Mouse (Mus musculus) G1E-ER4 (cell line): ENCODE results near the gene Esr1. TPM values are rescaled to one million over a fixed set of nuclear protein-coding genes. Genes with fewer than 3 reads are reported as not detected.

Experiments used
- GATA1 ChIP-seq: IDR thresholded peaks from one replicate; pipeline ENCODE4 v1.8.0; 2012; ENCODE audit warnings: low read length, inconsistent platforms
- polyA plus RNA-seq: library from polyadenylated mRNA; stranded (reverse); fragments of >175 nt; gene quantifications from 2 replicates; pipeline ENCODE4 v1.2.3, GENCODE M21; 2012

Gene Esr1
- polyA plus RNA-seq, 1 experiment = not detected

- TF ChIP-seq GATA1 = no peak
Observed at GRCm38 (mm10) chr10:4646074-4646473, 34.7 kb downstream of the Esr1 start.

DNA sequence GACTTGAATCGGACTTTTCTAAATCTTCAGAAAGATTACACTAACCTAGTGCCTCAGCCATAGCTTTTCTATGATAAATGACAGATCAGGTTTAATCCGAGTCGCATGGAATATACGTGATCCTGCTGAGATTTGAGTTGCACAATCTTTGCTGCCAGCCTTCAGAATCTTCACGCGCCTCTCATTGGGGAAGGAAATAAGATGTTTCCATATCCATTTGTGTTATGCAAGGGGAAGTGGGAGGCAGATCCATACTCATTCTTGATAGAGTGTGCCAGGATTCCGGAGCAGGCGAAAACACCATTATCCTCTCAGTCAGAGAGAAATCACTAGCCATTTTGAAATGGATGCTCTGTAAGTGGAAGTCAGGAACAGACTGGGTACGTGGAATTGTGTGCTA lies 35.5 kb downstream of the Esr1 start:
- TF ChIP-seq GATA1 = no peak

DNA sequence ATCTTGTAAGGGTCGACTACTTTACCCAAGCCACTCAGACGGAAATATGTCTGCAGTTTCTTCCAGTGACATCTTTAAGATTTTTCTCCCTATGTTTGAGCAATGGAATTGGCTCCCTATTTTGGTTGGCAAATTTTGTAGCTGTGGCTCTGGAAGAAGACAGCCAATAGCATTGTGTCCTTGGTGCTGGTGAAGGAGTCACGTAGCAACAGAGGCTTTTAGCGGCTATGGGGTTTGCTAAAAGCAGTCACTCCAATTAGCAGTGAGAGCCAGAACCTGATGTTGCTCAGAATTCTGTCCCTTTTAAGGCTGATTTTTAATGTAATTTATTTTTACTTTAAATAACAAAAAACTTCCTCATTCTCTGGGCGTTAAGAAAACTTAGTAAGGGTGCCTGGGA lies 54.0 kb downstream of the Esr1 start:
- TF ChIP-seq GATA1 = no peak

DNA sequence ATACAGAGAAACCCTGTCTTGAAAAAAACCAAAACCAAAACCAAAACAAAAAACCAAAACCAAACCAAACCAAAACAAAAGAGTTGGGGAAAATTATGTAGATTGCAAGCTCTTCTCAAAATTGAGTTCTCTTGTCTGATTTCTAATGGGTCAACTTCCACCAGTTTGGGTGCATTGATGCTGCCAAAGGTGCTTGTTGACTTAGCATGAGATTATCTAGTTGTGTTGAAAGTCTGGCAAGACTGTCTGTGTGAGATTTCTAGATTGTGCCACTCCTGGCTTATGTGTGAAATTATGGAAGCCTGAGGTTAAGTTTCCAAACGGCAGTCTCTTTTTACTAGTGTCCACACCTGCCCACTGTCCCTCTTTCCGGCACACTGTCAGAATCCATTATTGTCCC lies 55.6 kb downstream of the Esr1 start:
- TF ChIP-seq GATA1 = no peak

DNA sequence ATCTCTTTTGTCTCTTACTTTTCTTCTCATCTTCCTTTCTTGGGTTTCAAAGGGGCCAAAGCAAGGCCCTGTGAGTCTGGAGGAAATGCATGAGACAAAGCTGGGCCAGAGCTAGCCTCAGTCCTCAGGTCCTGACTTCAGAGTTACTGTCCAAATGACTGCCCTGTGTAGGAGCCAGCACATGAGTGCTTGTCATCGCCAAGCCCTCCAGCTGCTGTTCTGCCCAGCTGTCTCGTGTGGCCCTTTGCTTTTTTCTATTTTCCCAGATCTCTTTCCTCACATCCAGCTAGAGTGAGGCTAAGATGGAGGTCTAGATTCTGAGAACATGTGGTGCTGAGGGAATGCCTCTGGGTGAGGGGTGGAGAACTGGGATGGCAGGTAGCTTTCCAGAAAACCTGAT lies 58.7 kb downstream of the Esr1 start:
- TF ChIP-seq GATA1 = no peak

DNA sequence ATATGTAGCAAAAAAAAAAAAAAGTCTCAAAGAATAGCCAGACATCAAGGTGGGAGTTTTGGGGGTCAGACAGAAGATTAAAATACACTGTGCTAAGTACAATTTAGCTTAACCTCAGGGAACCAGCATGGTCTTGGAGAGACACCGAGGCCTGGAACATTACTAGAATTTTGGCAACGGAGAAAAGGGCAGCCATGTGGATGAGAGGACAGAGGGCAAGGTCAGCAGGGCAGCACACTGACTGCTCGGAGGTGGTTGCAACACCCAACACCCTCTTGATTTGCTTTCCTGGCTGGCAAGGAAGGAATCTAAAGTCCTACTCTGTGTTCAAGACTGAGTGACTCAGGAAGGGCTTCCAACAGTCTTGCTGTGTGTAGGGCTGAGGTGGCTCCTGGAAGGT lies 60.5 kb downstream of the Esr1 start:
- no peak for TF ChIP-seq GATA1

- no peak for TF ChIP-seq GATA1
Observed at GRCm38 (mm10) chr10:4673311-4673816, 62.0 kb downstream of the Esr1 start.

DNA sequence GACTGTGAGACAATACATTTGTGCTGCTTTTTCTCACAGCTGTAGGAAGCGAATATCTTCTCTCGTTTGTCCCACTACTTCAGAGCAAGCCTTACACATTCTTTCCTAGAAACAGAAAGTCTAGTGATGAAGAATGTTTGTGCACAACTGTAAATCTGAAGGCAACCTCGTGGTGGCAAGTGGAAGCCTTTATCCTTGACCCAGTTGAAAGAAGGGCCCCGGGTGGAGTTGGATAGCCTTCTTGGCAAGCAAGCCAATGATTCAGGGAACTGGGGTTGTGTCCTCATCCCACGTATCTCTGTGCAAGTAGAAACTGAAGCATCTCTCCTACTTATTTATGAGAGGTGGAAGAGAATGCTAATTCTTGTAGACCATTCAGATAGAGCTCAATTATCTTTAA lies 71.7 kb downstream of the Esr1 start:
- no peak for TF ChIP-seq GATA1

- no peak for TF ChIP-seq GATA1
Observed at GRCm38 (mm10) chr10:4683711-4684265, 72.4 kb downstream of the Esr1 start.

- no peak for TF ChIP-seq GATA1
Observed at GRCm38 (mm10) chr10:4694336-4694865, 83.0 kb downstream of the Esr1 start.

DNA sequence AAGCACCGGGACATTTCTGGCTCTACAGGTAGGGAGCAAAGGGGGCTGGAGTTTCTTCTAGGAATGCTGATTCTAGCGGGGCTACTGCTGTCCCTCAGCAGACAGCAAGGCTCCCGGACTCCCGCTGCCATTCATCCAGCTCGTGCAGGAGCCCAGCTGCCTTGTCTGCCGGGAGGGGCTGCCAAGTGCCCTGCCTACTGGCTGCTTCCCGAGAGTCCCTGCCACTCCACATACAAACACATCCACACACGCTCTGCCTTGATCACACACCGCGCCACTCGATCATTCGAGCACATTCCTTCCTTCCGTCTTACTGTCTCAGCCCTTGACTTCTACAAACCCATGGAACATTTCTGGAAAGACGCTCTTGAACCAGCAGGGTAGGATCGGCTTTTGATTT lies 98.5 kb downstream of the Esr1 start:
- TF ChIP-seq GATA1 = no peak

DNA sequence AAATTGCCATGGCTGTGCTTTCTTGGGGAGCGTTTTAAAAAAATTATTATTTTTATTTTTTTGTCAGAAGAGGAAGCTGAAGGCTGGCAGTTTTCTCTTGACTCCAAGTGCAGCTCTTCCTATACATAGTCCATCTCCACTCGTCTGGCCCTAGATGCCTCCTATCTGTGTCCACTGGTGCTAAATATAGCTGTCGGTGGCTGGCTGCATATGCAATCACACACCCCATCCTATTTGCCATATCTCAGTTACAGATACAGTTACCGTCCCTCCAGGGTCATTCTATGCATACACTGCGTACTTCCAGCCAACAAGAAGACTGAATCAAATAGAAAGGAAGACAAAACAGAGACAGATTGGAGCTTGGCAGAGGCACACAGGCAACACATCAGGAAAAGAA lies 100.0 kb downstream of the Esr1 start:
- TF ChIP-seq GATA1 = no peak

DNA sequence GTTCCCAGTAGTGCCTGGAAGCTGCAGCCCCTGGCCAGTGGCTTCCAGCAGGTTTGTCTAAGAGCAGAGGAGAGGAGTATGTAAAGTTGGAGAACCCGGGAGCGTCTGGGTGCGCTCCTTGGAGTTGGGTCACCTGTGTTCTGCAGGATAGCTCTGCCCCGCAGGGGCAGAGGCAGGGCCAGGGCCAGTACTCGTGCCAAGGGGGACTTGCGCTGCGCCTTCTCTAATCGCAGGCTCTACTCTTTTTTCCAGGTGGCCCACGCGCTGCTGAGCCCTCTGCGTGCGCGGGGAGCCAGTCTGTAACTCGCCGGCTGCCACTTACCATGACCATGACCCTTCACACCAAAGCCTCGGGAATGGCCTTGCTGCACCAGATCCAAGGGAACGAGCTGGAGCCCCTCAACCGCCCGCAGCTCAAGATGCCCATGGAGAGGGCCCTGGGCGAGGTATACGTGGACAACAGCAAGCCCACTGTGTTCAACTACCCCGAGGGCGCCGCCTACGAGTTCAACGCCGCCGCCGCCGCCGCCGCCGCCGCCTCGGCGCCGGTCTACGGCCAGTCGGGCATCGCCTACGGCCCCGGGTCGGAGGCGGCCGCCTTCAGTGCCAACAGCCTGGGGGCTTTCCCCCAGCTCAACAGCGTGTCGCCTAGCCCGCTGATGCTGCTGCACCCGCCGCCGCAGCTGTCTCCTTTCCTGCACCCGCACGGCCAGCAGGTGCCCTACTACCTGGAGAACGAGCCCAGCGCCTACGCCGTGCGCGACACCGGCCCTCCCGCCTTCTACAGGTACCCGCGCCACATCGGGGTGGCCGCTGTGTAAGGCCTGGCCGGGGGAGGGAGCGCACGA lies 100.9 kb downstream of the Esr1 start:
- TF ChIP-seq GATA1 = no peak

GRCm38 (mm10) chr10:4713398-4713797 lies 102.0 kb downstream of the Esr1 start:
- TF ChIP-seq GATA1 = no peak

DNA sequence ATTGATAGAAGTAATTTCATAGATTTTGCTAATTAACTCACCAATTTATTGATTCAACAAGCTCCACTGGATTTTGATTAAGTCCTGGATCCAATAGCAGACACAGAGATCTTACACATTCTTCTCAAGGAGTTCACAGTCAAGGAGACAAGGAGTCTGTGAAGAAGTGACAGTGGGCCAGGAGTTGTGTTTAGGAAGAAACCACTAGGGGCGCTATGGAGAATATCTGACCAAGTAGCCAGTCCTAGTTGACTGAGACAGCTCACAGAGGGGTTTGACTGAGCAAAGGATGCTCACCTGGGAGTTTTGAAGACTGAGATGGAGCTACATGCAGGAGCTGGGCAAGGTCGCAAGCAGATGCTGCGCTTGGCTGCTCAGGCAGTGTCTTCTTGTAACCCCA lies 113.5 kb downstream of the Esr1 start:
- no peak for TF ChIP-seq GATA1

DNA sequence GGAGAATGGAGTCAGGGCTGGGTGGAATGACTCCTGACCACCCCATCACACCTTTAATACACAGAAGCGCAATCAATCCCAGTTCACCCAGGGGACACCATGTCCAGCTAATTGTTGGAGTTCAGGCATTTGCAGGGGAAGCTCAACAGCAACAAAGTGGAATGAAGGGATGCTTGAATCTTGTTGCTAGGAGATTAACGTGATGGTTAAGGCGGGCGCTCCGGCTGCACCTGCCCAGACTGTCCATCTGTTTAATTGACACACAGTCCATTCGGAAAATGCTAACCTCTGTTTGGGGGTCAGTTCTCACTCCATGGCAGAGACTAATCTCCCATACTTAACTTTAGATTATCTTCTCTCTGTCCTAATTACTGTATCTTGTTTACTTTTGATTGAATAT lies 114.7 kb downstream of the Esr1 start:
- TF ChIP-seq GATA1 = no peak

DNA sequence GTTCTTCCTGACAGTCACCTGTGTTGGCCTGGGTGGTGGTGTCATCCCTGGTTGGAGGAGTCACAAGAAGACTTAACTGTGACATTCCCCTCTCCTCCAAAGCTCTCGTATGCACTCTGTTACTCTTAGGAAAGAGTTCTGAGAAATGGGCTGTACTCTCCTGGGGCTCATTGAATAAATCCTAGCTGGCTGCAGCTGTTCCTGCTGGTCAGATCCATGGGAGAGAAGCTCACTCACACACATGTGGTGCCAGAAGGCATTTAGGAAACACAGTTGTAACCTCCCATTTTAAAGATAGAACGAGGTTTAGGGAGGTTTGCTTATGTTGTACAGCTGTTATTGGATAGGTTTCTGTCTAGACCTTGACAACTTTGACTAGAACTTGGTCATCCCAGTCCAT lies 120.9 kb downstream of the Esr1 start:
- TF ChIP-seq GATA1 = no peak
